11 mouse cellular contexts compared by ENCODE assay signal in genomic region chr3:107939830-107940229, GRCm38 (mm10). TPM values are rescaled to one million over a fixed set of nuclear protein-coding genes. Genes with fewer than 3 reads are reported as not detected.
DNase-seq lines count a peak whose midpoint lies in the region; ATAC-seq and TF ChIP-seq lines count a peak whose summit lies in the region.
"Had no signal": no experiment of that assay in that cellular context is flagged by ENCODE, and none has a peak within 500 bp of the region (broad histone marks: within the 10 kb centered on the region; RNA-seq: fewer than 3 reads in every experiment).

No protein-coding gene starts in this region.

- H3K9ac ChIP-seq in forebrain, embryonic 11.5 days (ENCODE audit: low read length): no peak overlapping the region
- no peak overlapping the region for H3K9ac ChIP-seq in intestine, postnatal 0 days (ENCODE audit: low read depth, low read length)

- TF ChIP-seq CTCF in bone marrow macrophage, adult 2 months (IDR thresholded peaks at IDR 0.05; ENCODE audit: low read depth, low read length): no peak
- TF ChIP-seq CTCF in intestine, postnatal 0 days (IDR thresholded peaks at IDR 0.05; ENCODE audit: low read depth): no peak

- no peaks in the 10 kb centered on the region for H3K27me3 ChIP-seq in forebrain, embryonic 10.5 days (ENCODE audit: poor library complexity, severe bottlenecking)
- no peaks in the 10 kb centered on the region for H3K27me3 ChIP-seq in forebrain, embryonic 11.5 days (ENCODE audit: control insufficient read depth, insufficient read depth, low read length)
- H3K27me3 ChIP-seq in intestine, postnatal 0 days (replicated peaks; ENCODE audit: control insufficient read depth, insufficient read depth, low read length): no peaks in the 10 kb centered on the region

- no peaks in the 10 kb centered on the region for H3K36me3 ChIP-seq in forebrain, embryonic 10.5 days (replicated peaks)
- H3K36me3 ChIP-seq in forebrain, embryonic 11.5 days (ENCODE audit: control insufficient read depth, insufficient read depth, low read length): no peaks in the 10 kb centered on the region
- no peaks in the 10 kb centered on the region for H3K36me3 ChIP-seq in intestine, postnatal 0 days (ENCODE audit: control insufficient read depth, insufficient read depth)

- DNase-seq in forebrain, embryonic 10.5 days (ENCODE audit: extremely low spot score, low spot score): no peak
- no peak for DNase-seq in forebrain, embryonic 11.5 days (ENCODE audit: low spot score)
- peak; percentile 47 for DNase-seq in layer of hippocampus, adult 9-11 months
- no peak for DNase-seq in layer of hippocampus, adult 9-10 months (ENCODE audit: low spot score)
- DNase-seq in left cerebral cortex, postnatal 36 days (ENCODE audit: low spot score in 2 of 2): peak; percentile 56 to 59
- no peak for DNase-seq in thymus, postnatal 4 days

- no peak overlapping the region for H3K4me2 ChIP-seq in forebrain, embryonic 11.5 days (ENCODE audit: low read depth, low read length, severe bottlenecking)
- no peak overlapping the region for H3K4me2 ChIP-seq in intestine, postnatal 0 days (replicated peaks; ENCODE audit: low read depth)

- 86% methylated on average over 4 of the region's 4 CpGs for WGBS in forebrain, embryonic 10.5 days
- WGBS in forebrain, embryonic 11.5 days: 77% methylated on average over 4 of the region's 4 CpGs
- 81% methylated on average over 4 of the region's 4 CpGs for WGBS in intestine, postnatal 0 days

- ATAC-seq in forebrain, embryonic 11.5 days (replicated peaks; ENCODE audit: low FRiP score): no peak
- ATAC-seq in intestine, postnatal 0 days: no peak

- TF ChIP-seq POLR2A in bone marrow macrophage, adult 2 months (IDR thresholded peaks at IDR 0.05; ENCODE audit: borderline replicate concordance, low read depth, low read length): no peak

- intact Hi-C loops in left cerebral cortex, postnatal 36 days (cut with DNase I): no loop called here

- H3K4me1 ChIP-seq in forebrain, embryonic 10.5 days: peaks cover 23% of the 10 kb centered on the region
- H3K4me1 ChIP-seq in forebrain, embryonic 11.5 days (replicated peaks; ENCODE audit: control insufficient read depth, insufficient read depth, low read length): peaks cover 2% of the 10 kb centered on the region; the same call in 1 of the 2 replicates
- H3K4me1 ChIP-seq in bone marrow macrophage, adult 2 months (ENCODE audit: control insufficient read depth, insufficient read depth, low read length): peaks cover 16% of the 10 kb centered on the region
- H3K4me1 ChIP-seq in intestine, postnatal 0 days (replicated peaks; ENCODE audit: control insufficient read depth, insufficient read depth, low read length): no peaks in the 10 kb centered on the region

- 0 out of 2 replicates have a peak overlapping the region, but pooled peaks have one; percentile 20 for H3K27ac ChIP-seq in forebrain, embryonic 10.5 days
- H3K27ac ChIP-seq in forebrain, embryonic 11.5 days (ENCODE audit: low read depth, low read length): no peak overlapping the region
- H3K27ac ChIP-seq in bone marrow macrophage, adult 2 months (ENCODE audit: insufficient read depth, low read depth, low read length): peak overlapping the region; percentile 57
- no peak overlapping the region for H3K27ac ChIP-seq in intestine, postnatal 0 days (ENCODE audit: low read depth, low read length)

- no peak overlapping the region for H3K4me3 ChIP-seq in forebrain, embryonic 10.5 days
- H3K4me3 ChIP-seq in forebrain, embryonic 11.5 days (ENCODE audit: low read depth, low read length): no peak overlapping the region
- H3K4me3 ChIP-seq in bone marrow macrophage, adult 2 months (ENCODE audit: insufficient read depth, low read length): no peak overlapping the region
- H3K4me3 ChIP-seq in intestine, postnatal 0 days (ENCODE audit: low read depth, low read length): no peak overlapping the region

- H3K9me3 ChIP-seq in forebrain, embryonic 10.5 days: no peaks in the 10 kb centered on the region
- no peaks in the 10 kb centered on the region for H3K9me3 ChIP-seq in forebrain, embryonic 11.5 days (ENCODE audit: control insufficient read depth, low read length)
- no peaks in the 10 kb centered on the region for H3K9me3 ChIP-seq in intestine, postnatal 0 days (ENCODE audit: control insufficient read depth)

RNA-seq across cellular contexts. Expression of gene Gstm6, which starts 3.7 kb away (rescaled TPM):
- 11.2 and 13.5 TPM in 2 replicates for polyA plus RNA-seq in forebrain, embryonic 10.5 days (2016; fragmentation: Nextera tagmentation; extraction: Ambion mirVana)
- 9.1 and 13.6 TPM in 2 replicates for polyA plus RNA-seq in forebrain, embryonic 11.5 days (2014; fragmentation: Nextera tagmentation; extraction: Ambion mirVana)
- polyA plus RNA-seq in bone marrow macrophage, adult 2 months (2012; ENCODE audit: insufficient read depth, insufficient read length, missing spikeins): not detected in 2 replicates
- 1 to 10 TPM; 4.0 to 4.7 TPM for total RNA-seq in left cerebral cortex, postnatal 36 days (2021)
- 21.6 and 21.9 TPM in 2 replicates for polyA plus RNA-seq in intestine, postnatal 0 days (2015; fragmentation: Nextera tagmentation; extraction: Ambion mirVana)

RNA-seq across cellular contexts. Expression of gene Gstm7, which starts 8.2 kb away (rescaled TPM):
- polyA plus RNA-seq in forebrain, embryonic 10.5 days (2016; fragmentation: Nextera tagmentation; extraction: Ambion mirVana): 17.7 and 19.5 TPM in 2 replicates
- 42.9 and 53.5 TPM in 2 replicates for polyA plus RNA-seq in forebrain, embryonic 11.5 days (2014; fragmentation: Nextera tagmentation; extraction: Ambion mirVana)
- polyA plus RNA-seq in bone marrow macrophage, adult 2 months (2012; ENCODE audit: insufficient read depth, insufficient read length, missing spikeins): 1.8 TPM in 1 of 2 replicates, not detected in the other
- total RNA-seq in left cerebral cortex, postnatal 36 days (2021): 10 to 100 TPM; 81.4 to 92.9 TPM
- polyA plus RNA-seq in intestine, postnatal 0 days (2015; fragmentation: Nextera tagmentation; extraction: Ambion mirVana): 13.0 TPM in 2 replicates

RNA-seq across cellular contexts. Expression of gene Gstm3, which starts 29.3 kb away (rescaled TPM):
- polyA plus RNA-seq in forebrain, embryonic 10.5 days (2016; fragmentation: Nextera tagmentation; extraction: Ambion mirVana): not detected in 2 replicates
- not detected in 2 replicates for polyA plus RNA-seq in forebrain, embryonic 11.5 days (2014; fragmentation: Nextera tagmentation; extraction: Ambion mirVana)
- not detected in 2 replicates for polyA plus RNA-seq in bone marrow macrophage, adult 2 months (2012; ENCODE audit: insufficient read depth, insufficient read length, missing spikeins)
- total RNA-seq in left cerebral cortex, postnatal 36 days (2021): not detected
- 53.9 and 60.7 TPM in 2 replicates for polyA plus RNA-seq in intestine, postnatal 0 days (2015; fragmentation: Nextera tagmentation; extraction: Ambion mirVana)
- total RNA-seq: gastrocnemius, postnatal 14 days; left cerebral cortex, adult 8-10 months had no signal
- polyA plus RNA-seq: heart, postnatal 0 days had no signal

RNA-seq across cellular contexts. Expression of gene Gstm5, which starts 44.2 kb away (rescaled TPM):
- polyA plus RNA-seq in forebrain, embryonic 10.5 days (2016; fragmentation: Nextera tagmentation; extraction: Ambion mirVana): 225 and 235 TPM in 2 replicates
- polyA plus RNA-seq in forebrain, embryonic 11.5 days (2014; fragmentation: Nextera tagmentation; extraction: Ambion mirVana): 222 and 238 TPM in 2 replicates
- polyA plus RNA-seq in bone marrow macrophage, adult 2 months (2012; ENCODE audit: insufficient read depth, insufficient read length, missing spikeins): 19.6 and 24.6 TPM in 2 replicates
- total RNA-seq in left cerebral cortex, postnatal 36 days (2021): 100 to 1,000 TPM; 221 to 262 TPM
- polyA plus RNA-seq in intestine, postnatal 0 days (2015; fragmentation: Nextera tagmentation; extraction: Ambion mirVana): 157 and 172 TPM in 2 replicates

RNA-seq across cellular contexts. Expression of gene Gstm2, which starts 46.4 kb away (rescaled TPM):
- 10.1 and 10.2 TPM in 2 replicates for polyA plus RNA-seq in forebrain, embryonic 10.5 days (2016; fragmentation: Nextera tagmentation; extraction: Ambion mirVana)
- 10.6 and 13.3 TPM in 2 replicates for polyA plus RNA-seq in forebrain, embryonic 11.5 days (2014; fragmentation: Nextera tagmentation; extraction: Ambion mirVana)
- polyA plus RNA-seq in bone marrow macrophage, adult 2 months (2012; ENCODE audit: insufficient read depth, insufficient read length, missing spikeins): 4.5 and 4.7 TPM in 2 replicates
- 1 to 10 TPM; 2.6 to 2.9 TPM for total RNA-seq in left cerebral cortex, postnatal 36 days (2021)
- 94.6 and 108 TPM in 2 replicates for polyA plus RNA-seq in intestine, postnatal 0 days (2015; fragmentation: Nextera tagmentation; extraction: Ambion mirVana)

Comparison
In these comparisons a context has a peak if more than half of its experiments do, and no peak if none do; other contexts are left out.
1. DNase-seq: peak in layer of hippocampus, adult 9-11 months (single experiment) and left cerebral cortex, postnatal 36 days (2 of 2); none in forebrain, embryonic 10.5 days (single experiment), forebrain, embryonic 11.5 days (single experiment), layer of hippocampus, adult 9-10 months (single experiment) and thymus, postnatal 4 days (single experiment).
2. H3K27ac ChIP-seq: peak in forebrain, embryonic 10.5 days (single experiment) and bone marrow macrophage, adult 2 months (single experiment); none in forebrain, embryonic 11.5 days (single experiment) and intestine, postnatal 0 days (single experiment).
3. RNA of gene Gstm3, which starts 29.3 kb away (polyA plus RNA-seq): 53.9 to 60.7 TPM in intestine, postnatal 0 days; not detected in forebrain, embryonic 11.5 days, not detected in forebrain, embryonic 10.5 days and not detected in bone marrow macrophage, adult 2 months; every median in the first group is over 10 times any median in the second.